Mouse (Mus musculus) hindbrain, embryonic 16.5 days (tissue): ENCODE results near the gene Bcorl1. TPM values are rescaled to one million over a fixed set of nuclear protein-coding genes. Genes with fewer than 3 reads are reported as not detected.

Source experiments
- ATAC-seq: fragments of 200-750 bp; cut with Nextera tagmentation; 2 replicates; pipeline ENCODE4 v1.8.0; 2017; ENCODE audit warnings: moderate TSS enrichment, moderate library complexity
- H3K27ac ChIP-seq: fragments of 300-500 bp; sonication (generic); 2 replicates; pipeline ENCODE4 v1.5.1; 2014; ENCODE audit warnings: low read depth, mild to moderate bottlenecking, control low read depth, low read length, moderate library complexity
- H3K27me3 ChIP-seq: fragments of 300-500 bp; sonication (generic); replicated peaks from 2 replicates; pipeline ENCODE4 v1.6.1; 2014; ENCODE audit warnings: low read length; ENCODE audit not compliant: control insufficient read depth, insufficient read depth
- H3K36me3 ChIP-seq: fragments of 300-500 bp; sonication (generic); 2 replicates; pipeline ENCODE4 v1.6.1; 2014; ENCODE audit warnings: mild to moderate bottlenecking, low read length, moderate library complexity, mixed read lengths; ENCODE audit not compliant: control insufficient read depth, insufficient read depth
- H3K4me1 ChIP-seq: fragments of 300-500 bp; sonication (generic); 2 replicates; pipeline ENCODE4 v1.6.1; 2014; ENCODE audit warnings: low read depth, low read length; ENCODE audit not compliant: control insufficient read depth, insufficient read depth
- H3K4me2 ChIP-seq: fragments of 300-500 bp; sonication (generic); 2 replicates; pipeline ENCODE4 v1.6.1; 2014; ENCODE audit warnings: mild to moderate bottlenecking, low read length, control low read depth, moderate library complexity
- H3K4me3 ChIP-seq: fragments of 300-500 bp; sonication (generic); 2 replicates; pipeline ENCODE4 v1.5.1; 2014; ENCODE audit warnings: mild to moderate bottlenecking, low read length, control low read depth, moderate library complexity
- H3K9ac ChIP-seq: fragments of 300-500 bp; sonication (generic); 2 replicates; pipeline ENCODE4 v1.6.1; 2014; ENCODE audit warnings: low read depth, mild to moderate bottlenecking, control low read depth, low read length, moderate library complexity
- H3K9me3 ChIP-seq: fragments of 300-500 bp; sonication (generic); 2 replicates; pipeline ENCODE4 v1.6.1; 2014; ENCODE audit warnings: mild to moderate bottlenecking, low read length, moderate library complexity; ENCODE audit not compliant: control insufficient read depth
- WGBS: fragments of 180-500 bp; shearing (Covaris S2); extraction: QIAGEN DNeasy Blood & Tissue Kit; methylation state at CpG from one replicate; pipeline ENCODE4 v1.1.7; 2014; 5-methylcytosine and 5-hydroxymethylcytosine counted together
- polyA plus RNA-seq: library from polyadenylated mRNA; unstranded; fragments of >200 nt; fragmentation: Nextera tagmentation; extraction: Ambion mirVana; gene quantifications from 2 replicates; pipeline ENCODE4 v1.2.1, GENCODE M21; 2015

The Bcorl1 gene
- polyA plus RNA-seq, 1 experiment from 2014 or later, result 6.8 TPM

GRCm38 (mm10) chrX:48449646-48450045 is 108.5 kb downstream of the Bcorl1 start:
- Histone ChIP-seq H3K36me3 (no peaks in the 10 kb centered on the region), H3K4me3 (no peak overlapping the region), H3K9me3 (peaks cover 3% of the 10 kb centered on the region; the same call in 1 of the 2 replicates), H3K27me3 (peaks cover 3% of the 10 kb centered on the region; the same call in 1 of the 2 replicates), H3K27ac (no peak overlapping the region), H3K9ac (no peak overlapping the region), H3K4me1 (peaks cover 2% of the 10 kb centered on the region; the same call in 1 of the 2 replicates), H3K4me2 (no peak overlapping the region)
- no peak for ATAC-seq
- 35% methylated on average over 10 of the region's 10 CpGs for WGBS

GRCm38 (mm10) chrX:48452231-48452890 is 111.2 kb downstream of the Bcorl1 start:
- H3K4me2 ChIP-seq, result no peak overlapping the region; the same call in 1 of the 2 replicates
- ATAC-seq, result no peak
- H3K36me3 ChIP-seq, result no peaks in the 10 kb centered on the region
- peak overlapping the region; percentile 40 for H3K4me3 ChIP-seq
- H3K27me3 ChIP-seq, result peaks cover 3% of the 10 kb centered on the region; the same call in 1 of the 2 replicates
- peaks cover 2% of the 10 kb centered on the region; the same call in 1 of the 2 replicates for H3K4me1 ChIP-seq
- no peak overlapping the region for H3K27ac ChIP-seq
- WGBS, result 32% methylated on average over 9 of the region's 9 CpGs
- H3K9ac ChIP-seq, result no peak overlapping the region
- H3K9me3 ChIP-seq, result peaks cover 3% of the 10 kb centered on the region; the same call in 1 of the 2 replicates

- H3K4me1 ChIP-seq, result peaks cover 2% of the 10 kb centered on the region; the same call in 1 of the 2 replicates
- peaks cover 3% of the 10 kb centered on the region; the same call in 1 of the 2 replicates for H3K27me3 ChIP-seq
- 0 out of 2 replicates have a peak, but pooled peaks have one; percentile 13 for ATAC-seq
- H3K4me3 ChIP-seq, result peak overlapping the region; percentile 40
- 28% methylated on average over 44 of the region's 71 CpGs for WGBS
- H3K9me3 ChIP-seq, result peaks cover 3% of the 10 kb centered on the region; the same call in 1 of the 2 replicates
- no peaks in the 10 kb centered on the region for H3K36me3 ChIP-seq
- H3K9ac ChIP-seq, result no peak overlapping the region; the same call in 1 of the 2 replicates
- no peak overlapping the region for H3K27ac ChIP-seq
- peak overlapping the region; percentile 52 for H3K4me2 ChIP-seq
Measured at GRCm38 (mm10) chrX:48452931-48453673, 111.9 kb downstream of the Bcorl1 start.

GRCm38 (mm10) chrX:48453736-48454494 is 112.8 kb downstream of the Bcorl1 start:
- ATAC-seq, result peak; percentile 48; the same call in 1 of the 2 replicates
- Histone ChIP-seq H3K27ac (no peak overlapping the region), H3K4me3 (peak overlapping the region; percentile 40), H3K4me2 (peak overlapping the region; percentile 52), H3K27me3 (peaks cover 3% of the 10 kb centered on the region; the same call in 1 of the 2 replicates), H3K9me3 (peaks cover 3% of the 10 kb centered on the region; the same call in 1 of the 2 replicates), H3K36me3 (no peaks in the 10 kb centered on the region), H3K9ac (peak overlapping the region; percentile 17; the same call in 1 of the 2 replicates), H3K4me1 (peaks cover 2% of the 10 kb centered on the region; the same call in 1 of the 2 replicates)
- WGBS, result 30% methylated on average over 33 of the region's 91 CpGs

GRCm38 (mm10) chrX:48454495-48454878 is 113.3 kb downstream of the Bcorl1 start:
- Histone ChIP-seq H3K36me3 (no peaks in the 10 kb centered on the region), H3K9ac (no peak overlapping the region; the same call in none of the 2 replicates), H3K27ac (no peak overlapping the region), H3K4me3 (peak overlapping the region; percentile 40), H3K4me1 (peaks cover 2% of the 10 kb centered on the region; the same call in 1 of the 2 replicates), H3K27me3 (peaks cover 3% of the 10 kb centered on the region; the same call in 1 of the 2 replicates), H3K9me3 (peaks cover 3% of the 10 kb centered on the region; the same call in 1 of the 2 replicates), H3K4me2 (peak overlapping the region; percentile 52)
- ATAC-seq, result 0 out of 2 replicates have a peak, but pooled peaks have one; percentile 31
- WGBS, result 23% methylated on average over 15 of the region's 21 CpGs

GRCm38 (mm10) chrX:48455018-48455417 is 113.9 kb downstream of the Bcorl1 start:
- Histone ChIP-seq H3K9ac (no peak overlapping the region), H3K36me3 (no peaks in the 10 kb centered on the region), H3K27me3 (peaks cover 3% of the 10 kb centered on the region; the same call in 1 of the 2 replicates), H3K27ac (no peak overlapping the region), H3K4me1 (peaks cover 2% of the 10 kb centered on the region; the same call in 1 of the 2 replicates), H3K4me2 (no peak overlapping the region), H3K4me3 (no peak overlapping the region), H3K9me3 (peaks cover 3% of the 10 kb centered on the region; the same call in 1 of the 2 replicates)
- WGBS, result 51% methylated on average over 9 of the region's 9 CpGs
- no peak for ATAC-seq

- Histone ChIP-seq H3K4me1 (peaks cover 2% of the 10 kb centered on the region; the same call in 1 of the 2 replicates), H3K27ac (no peak overlapping the region), H3K36me3 (no peaks in the 10 kb centered on the region), H3K27me3 (peaks cover 3% of the 10 kb centered on the region; the same call in 1 of the 2 replicates), H3K4me2 (no peak overlapping the region), H3K9me3 (peaks cover 3% of the 10 kb centered on the region; the same call in 1 of the 2 replicates), H3K9ac (no peak overlapping the region), H3K4me3 (no peak overlapping the region)
- 68% methylated on average over 5 of the region's 6 CpGs for WGBS
- no peak for ATAC-seq
Measured at GRCm38 (mm10) chrX:48456956-48457355, 115.8 kb downstream of the Bcorl1 start.
